In genomic region chr3:55661678-55662445, GRCm38 (mm10) we compare ENCODE assay signal across 13 mouse cellular contexts.
DNase-seq lines count a peak whose midpoint lies in the region; ATAC-seq and TF ChIP-seq lines count a peak whose summit lies in the region.
"Had no signal": no experiment of that assay in that cellular context is flagged by ENCODE, and none has a peak within 500 bp of the region (broad histone marks: within the 10 kb centered on the region; RNA-seq: fewer than 3 reads in every experiment).

No protein-coding gene starts in this region.

- TF ChIP-seq CTCF in gastrocnemius, adult 2 months (IDR thresholded peaks at IDR 0.05), result no peak

- no peak overlapping the region for H3K9ac ChIP-seq in midbrain, embryonic 15.5 days
- H3K9ac ChIP-seq in midbrain, embryonic 14.5 days (replicated peaks; ENCODE audit: low read length), result no peak overlapping the region
- H3K9ac ChIP-seq: liver, embryonic 14.5 days; midbrain, embryonic 13.5 days had no signal

- H3K27me3 ChIP-seq in midbrain, embryonic 15.5 days (replicated peaks), result no peaks in the 10 kb centered on the region
- no peaks in the 10 kb centered on the region for H3K27me3 ChIP-seq in midbrain, embryonic 14.5 days (ENCODE audit: control insufficient read depth, insufficient read depth, low read length)
- H3K27me3 ChIP-seq: midbrain, embryonic 13.5 days had no signal

- no peak overlapping the region for H3K27ac ChIP-seq in gastrocnemius, adult 2 months
- H3K27ac ChIP-seq in midbrain, embryonic 15.5 days, result 0 out of 2 replicates have a peak overlapping the region, but pooled peaks have one; percentile 5
- H3K27ac ChIP-seq in midbrain, embryonic 14.5 days (replicated peaks; ENCODE audit: low read depth, low read length), result no peak overlapping the region
- H3K27ac ChIP-seq: left cerebral cortex, adult 2 months; liver, embryonic 14.5 days had no signal

- ATAC-seq in midbrain, embryonic 15.5 days (replicated peaks), result no peak
- no peak for ATAC-seq in midbrain, embryonic 14.5 days (ENCODE audit: low FRiP score, low TSS enrichment)
- ATAC-seq in common myeloid progenitor, adult 5-6 weeks (replicated peaks; ENCODE audit: low read depth, poor library complexity, severe bottlenecking), result peak; percentile 67; the same call in 1 of the 2 replicates
- peak; percentile 71 for ATAC-seq in megakaryocyte progenitor cell, adult 5-6 weeks (replicated peaks; ENCODE audit: poor library complexity)
- ATAC-seq: midbrain, embryonic 13.5 days had no signal

- intact Hi-C loops in gastrocnemius, adult 2 months (cut with DNase I), result loop anchor here (5.0 kb wide), 1 partner anchor 145 kb away; no protein-coding TSS in a partner anchor

- no peaks in the 10 kb centered on the region for H3K9me3 ChIP-seq in midbrain, embryonic 15.5 days
- no peaks in the 10 kb centered on the region for H3K9me3 ChIP-seq in midbrain, embryonic 14.5 days (ENCODE audit: control insufficient read depth, low read length)
- H3K9me3 ChIP-seq: midbrain, embryonic 13.5 days had no signal

- peaks cover 18% of the 10 kb centered on the region for H3K4me1 ChIP-seq in midbrain, embryonic 15.5 days
- H3K4me1 ChIP-seq in midbrain, embryonic 14.5 days (ENCODE audit: control insufficient read depth, insufficient read depth, low read length), result peaks cover 15% of the 10 kb centered on the region

- peak; percentile 19 for DNase-seq in gastrocnemius, adult 2 months
- no peak for DNase-seq in gastrocnemius, postnatal 25 days
- no peak for DNase-seq in midbrain, embryonic 14.5 days
- no peak for DNase-seq in neural tube, embryonic 10.5 days (ENCODE audit: extremely low spot score, low spot score)
- DNase-seq in spleen, adult 12 weeks (ENCODE audit: low spot score), result no peak
- DNase-seq: cerebellum, adult 11-12 months; heart, postnatal 14 days had no signal

- H3K36me3 ChIP-seq in midbrain, embryonic 15.5 days (replicated peaks), result no peaks in the 10 kb centered on the region; the same call in 1 of the 2 replicates
- peaks cover 17% of the 10 kb centered on the region; the same call in 1 of the 2 replicates for H3K36me3 ChIP-seq in midbrain, embryonic 14.5 days (ENCODE audit: control insufficient read depth, insufficient read depth, low read length)

- H3K4me2 ChIP-seq in midbrain, embryonic 15.5 days, result no peak overlapping the region
- no peak overlapping the region for H3K4me2 ChIP-seq in midbrain, embryonic 14.5 days (ENCODE audit: low read length)
- H3K4me2 ChIP-seq: midbrain, embryonic 13.5 days had no signal

- no peak overlapping the region for H3K4me3 ChIP-seq in gastrocnemius, adult 2 months
- no peak overlapping the region for H3K4me3 ChIP-seq in midbrain, embryonic 15.5 days
- H3K4me3 ChIP-seq in midbrain, embryonic 14.5 days (replicated peaks; ENCODE audit: low read depth, low read length), result no peak overlapping the region
- H3K4me3 ChIP-seq: left cerebral cortex, adult 2 months; midbrain, embryonic 13.5 days had no signal

- 69% methylated on average over 9 of the region's 9 CpGs for WGBS in midbrain, embryonic 15.5 days
- 70% methylated on average over 9 of the region's 9 CpGs for WGBS in midbrain, embryonic 14.5 days

Comparison
In these comparisons a context has a peak if more than half of its experiments do, and no peak if none do; other contexts are left out.
1. ATAC-seq: peak in common myeloid progenitor, adult 5-6 weeks (single experiment) and megakaryocyte progenitor cell, adult 5-6 weeks (single experiment); none in midbrain, embryonic 15.5 days (single experiment) and midbrain, embryonic 14.5 days (single experiment).